Mouse (Mus musculus): ENCODE measurements at regions not wholly inside any gene's neighbourhood (a gene's known extent, or its start where the extent isn't known, plus 50 kb on each side); places are given as distances from the start of the nearest gene placed in this dataset.

GRCm38 (mm10) chr16:27507212-27507611 lies 118.5 kb downstream of the Ccdc50 start:
- no peak for DNase-seq

DNA sequence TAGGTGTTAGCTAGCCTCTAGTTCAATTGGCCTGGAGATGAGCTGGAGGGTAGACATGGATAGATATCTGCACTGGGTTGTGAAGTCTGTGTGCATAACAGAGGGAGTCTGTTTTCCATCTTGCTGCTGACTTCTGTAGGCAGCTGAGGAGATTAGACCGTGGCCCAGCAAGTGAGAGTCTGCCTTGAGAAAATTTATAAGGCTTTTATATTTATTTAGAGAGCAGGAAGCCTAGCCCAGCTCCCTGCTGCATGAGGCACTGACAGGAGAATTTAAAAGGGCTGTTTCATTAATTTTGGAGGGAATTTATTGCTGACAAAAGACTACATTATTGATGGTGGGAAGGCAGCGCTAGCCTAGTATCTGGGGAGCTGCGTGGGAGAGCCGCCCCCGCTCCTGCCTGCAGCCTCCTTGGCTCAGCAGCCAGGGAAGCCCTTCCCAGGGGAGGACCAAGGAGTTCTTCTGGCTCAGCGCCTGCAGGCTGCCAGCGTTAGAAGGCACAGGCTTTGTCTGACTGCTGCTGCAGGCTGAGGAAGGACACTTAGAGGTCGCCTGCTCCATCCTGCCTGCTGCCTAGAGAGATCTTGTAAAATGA lies 135.0 kb downstream of the Ccdc50 start:
- DNase-seq: peak; percentile 67 to 72

GRCm38 (mm10) chr16:27526669-27527068 lies 138.0 kb downstream of the Ccdc50 start:
- DNase-seq: no peak

- DNase-seq: no peak
Measured at GRCm38 (mm10) chr16:27530634-27531033, 142.0 kb downstream of the Ccdc50 start.
